Mouse (Mus musculus): ENCODE data around the gene Rsph10b. TPM values are rescaled to one million over a fixed set of nuclear protein-coding genes. Genes with fewer than 3 reads are reported as not detected.

The Rsph10b gene
- polyA plus RNA-seq, 1 experiment from 2014 or later: 0.73 TPM

DNA sequence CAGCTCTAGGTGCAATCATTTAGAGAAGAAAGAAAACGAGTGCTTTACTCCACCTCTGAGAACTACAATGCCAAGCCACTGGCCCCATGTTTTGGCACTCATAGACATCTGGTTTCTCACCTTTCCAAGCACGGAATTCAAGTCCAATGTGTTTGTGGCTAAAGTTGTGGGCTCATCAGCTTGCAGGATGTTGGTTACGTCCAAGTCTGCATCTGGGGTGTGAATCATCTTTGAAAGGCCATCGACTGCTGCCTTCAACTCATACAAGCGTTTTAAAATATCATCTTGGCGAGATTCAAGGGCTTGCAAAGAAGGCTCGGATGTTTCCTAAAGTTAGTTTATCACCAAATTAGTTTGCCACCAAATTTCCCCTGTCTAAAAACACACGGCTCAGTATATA is 26.4 kb upstream of the Rsph10b start:
- Histone ChIP-seq H3K4me2 (ENCODE audit: low read depth, severe bottlenecking) (no peak overlapping the region), H3K4me1 (ENCODE audit: control insufficient read depth, insufficient read depth, low read length) (peaks cover 10% of the 10 kb centered on the region; the same call in 1 of the 2 replicates), H3K9ac (ENCODE audit: low read length) (no peak overlapping the region), H3K9me3 (ENCODE audit: control insufficient read depth, low read length) (no peaks in the 10 kb centered on the region), H3K4me3 (ENCODE audit: low read depth, low read length) (no peak overlapping the region), H3K36me3 (ENCODE audit: control insufficient read depth, insufficient read depth, low read length) (peaks cover 22% of the 10 kb centered on the region), H3K27me3 (ENCODE audit: control insufficient read depth, insufficient read depth, low read length) (no peaks in the 10 kb centered on the region), H3K27ac (replicated peaks; ENCODE audit: low read depth, low read length) (no peak overlapping the region)
- WGBS: 79% methylated on average over 8 of the region's 8 CpGs
- DNase-seq (ENCODE audit: low spot score): no peak
- ATAC-seq (ENCODE audit: insufficient number of reproducible peaks, low FRiP score, low TSS enrichment, low read depth): no peak

DNA sequence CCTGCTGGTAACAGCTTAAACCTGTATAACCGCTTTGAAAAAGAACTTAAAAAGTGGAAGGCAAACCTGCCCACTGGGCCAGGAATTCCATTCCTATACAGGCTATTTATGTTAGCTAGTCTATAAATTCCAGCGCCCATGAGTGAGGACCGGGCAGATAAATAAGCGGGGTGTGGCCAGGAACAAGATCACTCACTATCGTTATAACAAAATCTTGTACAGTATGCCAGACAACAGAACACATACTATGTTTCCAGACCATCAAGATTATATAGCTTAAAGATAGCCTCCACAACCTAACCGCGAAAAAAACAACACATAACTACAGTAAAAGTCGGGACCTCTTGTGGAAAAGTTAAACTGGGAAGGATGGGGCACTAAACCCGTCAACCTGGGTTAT is 23.9 kb upstream of the Rsph10b start:
- H3K27ac ChIP-seq (replicated peaks; ENCODE audit: low read depth, low read length): peak overlapping the region; percentile 70; the same call in 1 of the 2 replicates
- H3K4me2 ChIP-seq (ENCODE audit: low read depth, severe bottlenecking): peak overlapping the region; percentile 75
- ATAC-seq (ENCODE audit: insufficient number of reproducible peaks, low FRiP score, low TSS enrichment, low read depth) (no peak), DNase-seq (ENCODE audit: low spot score) (no peak)
- H3K27me3 ChIP-seq (ENCODE audit: control insufficient read depth, insufficient read depth, low read length): no peaks in the 10 kb centered on the region
- peaks cover 10% of the 10 kb centered on the region; the same call in 1 of the 2 replicates for H3K4me1 ChIP-seq (ENCODE audit: control insufficient read depth, insufficient read depth, low read length)
- WGBS: 3% methylated on average over 9 of the region's 9 CpGs
- H3K9me3 ChIP-seq (ENCODE audit: control insufficient read depth, low read length): no peaks in the 10 kb centered on the region
- H3K9ac ChIP-seq (ENCODE audit: low read length): peak overlapping the region; percentile 67
- peaks cover under 1% of the 10 kb centered on the region; the same call in 1 of the 2 replicates for H3K36me3 ChIP-seq (ENCODE audit: control insufficient read depth, insufficient read depth, low read length)
- H3K4me3 ChIP-seq (ENCODE audit: low read depth, low read length): peak overlapping the region; percentile 71

DNA sequence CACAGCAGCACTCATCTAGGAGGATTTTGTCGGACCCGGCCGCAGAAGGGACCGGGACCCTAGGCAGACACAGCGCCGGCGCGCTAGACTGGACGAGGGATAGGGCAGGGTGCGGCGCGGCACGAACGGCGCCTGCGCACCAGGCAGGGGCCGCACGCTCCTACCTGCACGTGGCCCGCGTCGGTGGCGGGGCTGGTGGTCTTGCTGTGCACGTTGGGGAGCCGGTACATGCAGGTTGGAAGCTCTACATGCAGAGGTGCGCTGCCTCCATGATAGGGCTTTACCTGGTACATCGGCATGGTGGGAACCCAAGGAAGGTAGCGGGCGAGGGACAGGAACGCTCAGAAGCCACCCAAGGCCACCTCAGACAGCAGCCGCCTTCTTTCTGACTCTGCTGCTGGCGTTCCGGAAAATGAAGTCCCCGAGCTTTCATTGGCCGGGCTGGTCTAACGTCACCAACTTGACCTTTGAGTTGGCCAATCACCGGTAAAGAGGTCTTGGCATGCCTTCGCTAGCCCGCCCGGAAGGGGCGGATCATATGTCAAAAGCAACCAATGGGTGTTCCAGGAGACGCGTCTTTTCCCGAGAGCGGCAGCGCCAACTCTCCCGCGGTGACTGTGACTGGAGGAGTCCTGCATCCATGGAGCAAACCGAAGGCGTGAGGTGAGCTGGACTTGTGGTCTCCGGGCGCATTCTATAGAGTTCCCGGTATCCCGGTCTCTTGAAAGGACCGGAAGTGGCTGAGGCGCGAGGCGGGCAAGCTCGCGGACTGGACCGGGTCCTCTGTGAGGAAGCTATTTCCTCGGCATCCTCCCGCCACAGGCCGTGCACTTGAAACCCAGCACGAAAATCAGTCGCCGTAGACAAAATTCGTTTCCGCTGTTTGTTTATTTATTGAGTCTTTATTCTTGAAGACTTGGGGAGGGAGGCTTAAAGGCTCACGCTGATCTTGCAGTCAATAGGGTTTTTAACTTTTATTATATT is 23.1 kb upstream of the Rsph10b start, which contains the start of the genes Aimp2 and Pms2:
TSS of gene Aimp2 (minus strand) at position 431 of the 984 bp plus-strand sequence.
TSS of gene Pms2 (plus strand) at position 548 of the 984 bp plus-strand sequence.
- peak within 1 kb of the TSS; percentile 75 for H3K4me2 ChIP-seq (ENCODE audit: low read depth, severe bottlenecking)
- ATAC-seq (ENCODE audit: insufficient number of reproducible peaks, low FRiP score, low TSS enrichment, low read depth) (peak; percentile 99), DNase-seq (ENCODE audit: low spot score) (peak; percentile 95)
- H3K4me3 ChIP-seq (ENCODE audit: low read depth, low read length): peak within 1 kb of the TSS; percentile 71
- peaks cover 10% of the 10 kb centered on the region; the same call in 1 of the 2 replicates for H3K4me1 ChIP-seq (ENCODE audit: control insufficient read depth, insufficient read depth, low read length)
- H3K36me3 ChIP-seq (ENCODE audit: control insufficient read depth, insufficient read depth, low read length): peaks cover 3% of the 10 kb centered on the region; the same call in 1 of the 2 replicates
- H3K27me3 ChIP-seq (ENCODE audit: control insufficient read depth, insufficient read depth, low read length): no peaks in the 10 kb centered on the region
- under 1% methylated on average over 70 of the region's 70 CpGs for WGBS
- peak within 1 kb of the TSS; percentile 67 for H3K9ac ChIP-seq (ENCODE audit: low read length)
- no peaks in the 10 kb centered on the region for H3K9me3 ChIP-seq (ENCODE audit: control insufficient read depth, low read length)
- H3K27ac ChIP-seq (replicated peaks; ENCODE audit: low read depth, low read length): peak within 1 kb of the TSS; percentile 70

DNA sequence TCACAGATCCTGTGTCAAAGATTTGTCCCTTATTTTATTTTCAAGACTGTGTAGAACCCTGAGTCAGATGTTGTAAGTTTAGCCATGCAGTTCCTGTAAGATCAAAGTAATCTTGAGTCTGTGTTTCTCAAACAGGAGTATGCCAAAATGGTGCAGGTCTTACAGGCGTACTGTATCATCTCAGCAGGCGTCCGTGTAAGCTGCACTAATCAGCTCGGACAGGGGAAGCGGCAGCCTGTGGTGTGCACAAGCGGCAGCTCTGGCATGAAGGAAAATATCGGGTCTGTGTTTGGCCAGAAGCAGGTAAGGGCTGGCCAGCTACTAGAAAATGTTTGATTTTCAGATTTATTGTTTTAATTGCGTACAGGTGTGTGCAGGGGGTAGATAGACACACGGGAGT is 16.6 kb upstream of the Rsph10b start:
- Histone ChIP-seq H3K9ac (ENCODE audit: low read length) (no peak overlapping the region), H3K4me3 (ENCODE audit: low read depth, low read length) (no peak overlapping the region), H3K4me1 (ENCODE audit: control insufficient read depth, insufficient read depth, low read length) (no peaks in the 10 kb centered on the region), H3K4me2 (ENCODE audit: low read depth, severe bottlenecking) (no peak overlapping the region), H3K9me3 (ENCODE audit: control insufficient read depth, low read length) (no peaks in the 10 kb centered on the region), H3K36me3 (ENCODE audit: control insufficient read depth, insufficient read depth, low read length) (peaks cover 5% of the 10 kb centered on the region; the same call in 1 of the 2 replicates), H3K27ac (replicated peaks; ENCODE audit: low read depth, low read length) (no peak overlapping the region), H3K27me3 (ENCODE audit: control insufficient read depth, insufficient read depth, low read length) (no peaks in the 10 kb centered on the region)
- WGBS: 89% methylated on average over 9 of the region's 9 CpGs
- ATAC-seq (ENCODE audit: insufficient number of reproducible peaks, low FRiP score, low TSS enrichment, low read depth) (no peak), DNase-seq (ENCODE audit: low spot score) (no peak)

DNA sequence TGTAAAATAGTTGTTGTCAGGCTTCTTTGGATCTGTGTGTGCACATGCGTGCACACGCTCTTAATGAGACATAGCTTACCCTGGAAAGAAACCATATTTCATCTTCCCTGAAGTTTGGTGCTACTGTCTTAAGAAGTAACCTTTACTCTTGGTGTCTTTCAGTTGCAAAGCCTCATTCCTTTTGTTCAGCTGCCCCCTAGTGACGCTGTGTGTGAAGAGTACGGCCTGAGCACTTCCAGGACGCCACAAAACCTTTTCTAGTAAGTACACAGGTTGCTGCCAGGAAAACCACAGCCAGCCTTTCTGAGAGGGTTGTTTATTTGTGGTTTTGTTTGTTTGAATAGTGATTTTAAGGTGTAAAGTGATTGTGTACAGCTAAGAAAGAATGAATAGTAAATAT is 15.4 kb upstream of the Rsph10b start:
- peaks cover 8% of the 10 kb centered on the region; the same call in 1 of the 2 replicates for H3K36me3 ChIP-seq (ENCODE audit: control insufficient read depth, insufficient read depth, low read length)
- no peak overlapping the region for H3K27ac ChIP-seq (replicated peaks; ENCODE audit: low read depth, low read length)
- no peak overlapping the region for H3K4me2 ChIP-seq (ENCODE audit: low read depth, severe bottlenecking)
- no peaks in the 10 kb centered on the region for H3K27me3 ChIP-seq (ENCODE audit: control insufficient read depth, insufficient read depth, low read length)
- H3K4me3 ChIP-seq (ENCODE audit: low read depth, low read length): no peak overlapping the region
- H3K9ac ChIP-seq (ENCODE audit: low read length): no peak overlapping the region
- WGBS: 62% methylated on average over 5 of the region's 5 CpGs
- ATAC-seq (ENCODE audit: insufficient number of reproducible peaks, low FRiP score, low TSS enrichment, low read depth): no peak
- DNase-seq (ENCODE audit: low spot score): peak; percentile 50
- H3K4me1 ChIP-seq (ENCODE audit: control insufficient read depth, insufficient read depth, low read length): no peaks in the 10 kb centered on the region
- H3K9me3 ChIP-seq (ENCODE audit: control insufficient read depth, low read length): no peaks in the 10 kb centered on the region

DNA sequence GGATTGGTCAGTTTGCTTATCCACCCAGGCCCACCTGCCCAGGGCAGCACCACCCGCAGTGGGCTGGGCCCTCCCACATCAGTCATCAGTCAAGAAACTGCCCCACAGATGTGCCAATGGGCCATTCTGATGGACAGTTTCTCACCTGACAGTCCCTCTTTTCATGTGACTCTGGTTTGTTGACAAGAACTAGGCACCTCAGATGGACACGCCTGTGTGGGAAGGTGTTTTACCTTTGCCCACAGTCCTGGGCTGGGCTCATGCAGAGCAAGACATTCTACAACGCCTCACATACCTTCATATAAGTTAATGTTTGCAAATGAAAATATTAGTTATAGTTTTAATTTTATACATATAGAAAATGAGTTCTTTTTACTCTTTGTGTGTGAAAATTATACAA is 14.7 kb upstream of the Rsph10b start:
- DNase-seq (ENCODE audit: low spot score) (no peak), ATAC-seq (ENCODE audit: insufficient number of reproducible peaks, low FRiP score, low TSS enrichment, low read depth) (no peak)
- no peak overlapping the region for H3K9ac ChIP-seq (ENCODE audit: low read length)
- H3K4me3 ChIP-seq (ENCODE audit: low read depth, low read length): no peak overlapping the region
- 95% methylated on average over 3 of the region's 3 CpGs for WGBS
- H3K27ac ChIP-seq (replicated peaks; ENCODE audit: low read depth, low read length): no peak overlapping the region
- peaks cover 8% of the 10 kb centered on the region; the same call in 1 of the 2 replicates for H3K36me3 ChIP-seq (ENCODE audit: control insufficient read depth, insufficient read depth, low read length)
- H3K4me1 ChIP-seq (ENCODE audit: control insufficient read depth, insufficient read depth, low read length): no peaks in the 10 kb centered on the region
- no peak overlapping the region for H3K4me2 ChIP-seq (ENCODE audit: low read depth, severe bottlenecking)
- H3K9me3 ChIP-seq (ENCODE audit: control insufficient read depth, low read length): no peaks in the 10 kb centered on the region
- no peaks in the 10 kb centered on the region for H3K27me3 ChIP-seq (ENCODE audit: control insufficient read depth, insufficient read depth, low read length)

DNA sequence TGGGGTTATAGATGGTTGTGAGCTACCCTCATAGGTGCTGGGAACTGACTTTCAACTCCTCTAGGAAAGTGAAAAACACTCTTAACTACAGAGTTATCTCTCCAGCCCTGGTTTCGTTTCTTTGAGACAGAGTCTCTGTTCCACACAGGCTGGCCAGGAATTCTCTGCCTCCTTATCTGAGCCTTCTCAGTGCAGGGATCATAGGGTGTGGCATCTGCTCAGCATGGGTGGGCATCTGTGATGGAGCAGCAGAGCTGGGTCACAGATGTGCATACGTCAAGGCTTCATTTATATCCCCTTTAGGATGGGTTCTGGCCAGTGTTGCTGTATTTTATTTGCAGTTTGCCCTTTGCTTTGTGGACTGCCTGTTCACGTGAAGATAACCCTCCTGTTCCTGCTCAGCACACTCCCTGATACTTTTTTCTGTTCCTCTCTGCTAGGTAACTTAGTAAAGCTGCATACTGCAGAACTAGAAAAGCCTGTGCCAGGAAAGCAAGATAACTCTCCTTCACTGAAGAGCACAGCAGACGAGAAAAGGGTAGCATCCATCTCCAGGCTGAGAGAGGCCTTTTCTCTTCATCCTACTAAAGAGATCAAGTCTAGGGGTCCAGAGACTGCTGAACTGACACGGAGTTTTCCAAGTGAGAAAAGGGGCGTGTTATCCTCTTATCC is 7.9 kb upstream of the Rsph10b start:
- H3K4me2 ChIP-seq (ENCODE audit: low read depth, severe bottlenecking): no peak overlapping the region
- no peaks in the 10 kb centered on the region for H3K9me3 ChIP-seq (ENCODE audit: control insufficient read depth, low read length)
- ATAC-seq (ENCODE audit: insufficient number of reproducible peaks, low FRiP score, low TSS enrichment, low read depth): no peak
- H3K4me1 ChIP-seq (ENCODE audit: control insufficient read depth, insufficient read depth, low read length): no peaks in the 10 kb centered on the region
- H3K4me3 ChIP-seq (ENCODE audit: low read depth, low read length): no peak overlapping the region
- peaks cover 20% of the 10 kb centered on the region for H3K36me3 ChIP-seq (ENCODE audit: control insufficient read depth, insufficient read depth, low read length)
- H3K27ac ChIP-seq (replicated peaks; ENCODE audit: low read depth, low read length): no peak overlapping the region
- WGBS: 87% methylated on average over 6 of the region's 6 CpGs
- H3K27me3 ChIP-seq (ENCODE audit: control insufficient read depth, insufficient read depth, low read length): no peaks in the 10 kb centered on the region
- H3K9ac ChIP-seq (ENCODE audit: low read length): no peak overlapping the region
- DNase-seq (ENCODE audit: low spot score): no peak

DNA sequence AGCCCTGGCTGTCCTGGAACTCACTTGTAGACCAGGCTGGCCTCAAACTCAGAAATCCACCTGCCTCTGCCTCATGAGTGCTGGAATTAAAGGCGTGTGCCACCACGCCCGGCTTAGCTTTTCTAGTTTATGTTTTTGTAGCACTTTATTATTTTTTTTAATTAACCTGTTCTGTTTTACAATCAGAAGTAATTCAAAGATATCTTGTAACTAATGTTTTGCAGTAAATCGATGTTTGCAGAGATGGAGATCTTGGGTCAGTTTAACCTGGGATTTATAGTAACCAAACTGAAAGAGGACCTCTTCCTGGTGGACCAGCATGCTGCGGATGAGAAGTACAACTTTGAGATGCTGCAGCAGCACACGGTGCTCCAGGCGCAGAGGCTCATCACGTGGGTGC is 5.0 kb upstream of the Rsph10b start, which contains the start of gene Gm42421:
TSS of gene Gm42421 (plus strand) at position 301 of the 400 bp plus-strand sequence.
- Histone ChIP-seq H3K4me2 (ENCODE audit: low read depth, severe bottlenecking) (no peak within 1 kb of the TSS), H3K36me3 (ENCODE audit: control insufficient read depth, insufficient read depth, low read length) (peaks cover 22% of the 10 kb centered on the region), H3K9me3 (ENCODE audit: control insufficient read depth, low read length) (no peaks in the 10 kb centered on the region), H3K4me3 (ENCODE audit: low read depth, low read length) (no peak within 1 kb of the TSS), H3K27ac (replicated peaks; ENCODE audit: low read depth, low read length) (no peak within 1 kb of the TSS), H3K27me3 (ENCODE audit: control insufficient read depth, insufficient read depth, low read length) (no peaks in the 10 kb centered on the region), H3K9ac (ENCODE audit: low read length) (no peak within 1 kb of the TSS), H3K4me1 (ENCODE audit: control insufficient read depth, insufficient read depth, low read length) (no peaks in the 10 kb centered on the region)
- DNase-seq (ENCODE audit: low spot score) (no peak), ATAC-seq (ENCODE audit: insufficient number of reproducible peaks, low FRiP score, low TSS enrichment, low read depth) (no peak)
- WGBS: 94% methylated on average over 8 of the region's 8 CpGs
